Mouse (Mus musculus): ENCODE results near the gene AK157302. TPM values are rescaled to one million over a fixed set of nuclear protein-coding genes. Genes with fewer than 3 reads are reported as not detected.
"Not testable (repeated sequence)": the region's sequence is repeated elsewhere in the genome, so short reads cannot be mapped to it uniquely, and the experiment has no call there.

AK157302 gene
- total RNA-seq (2015), result 0.20 and 0.27 TPM in 2 replicates
- total RNA-seq (2017), result 0.12 and 0.14 TPM in 2 replicates

GRCm38 (mm10) chr13:21495080-21495479 lies at the start of gene AK157302:
Gene AK157302 (plus strand): TSS chr13:21495223.
- no peak for ATAC-seq (replicated peaks; ENCODE audit: poor library complexity)

- no peak for ATAC-seq (replicated peaks; ENCODE audit: poor library complexity)
Measured at GRCm38 (mm10) chr13:21446796-21447195, 48.2 kb upstream of the AK157302 start.

DNA sequence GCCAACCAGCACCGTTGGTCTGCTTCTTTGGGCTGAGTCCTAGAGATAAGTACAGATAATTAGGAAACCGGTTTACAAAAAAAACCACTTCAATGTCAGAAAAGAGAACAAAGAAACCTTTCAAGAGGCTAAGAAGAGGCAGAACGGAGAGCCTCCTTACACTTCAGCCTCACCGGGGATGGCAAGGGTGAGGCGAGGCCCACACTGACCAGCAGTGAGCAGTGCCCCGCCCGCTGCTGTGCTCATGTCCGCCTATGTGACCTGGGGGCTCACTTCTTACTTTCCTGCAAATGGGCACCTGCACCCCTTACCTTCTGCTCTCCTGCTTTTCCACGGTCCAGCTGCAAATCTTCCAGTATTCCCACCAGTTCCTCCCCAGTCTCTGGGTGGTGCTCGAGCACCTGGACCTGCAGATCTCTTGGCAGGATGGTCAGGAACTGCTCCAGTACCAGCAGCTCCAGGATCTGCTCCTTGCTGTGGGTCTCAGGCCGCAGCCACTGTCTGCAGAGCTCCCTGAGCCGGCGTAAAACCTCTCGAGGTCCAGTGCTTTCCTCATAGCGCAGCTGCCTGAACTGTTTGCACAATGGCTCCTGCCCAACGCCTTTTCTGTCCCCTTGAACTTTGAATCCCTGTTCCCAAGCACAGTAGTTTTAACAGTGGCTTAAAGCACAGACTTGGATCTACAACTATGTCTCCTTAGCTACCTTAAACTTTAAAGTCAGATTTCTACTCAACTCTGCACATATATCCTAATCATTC lies 47.0 kb upstream of the AK157302 start:
- ATAC-seq (replicated peaks; ENCODE audit: poor library complexity), result no peak

DNA sequence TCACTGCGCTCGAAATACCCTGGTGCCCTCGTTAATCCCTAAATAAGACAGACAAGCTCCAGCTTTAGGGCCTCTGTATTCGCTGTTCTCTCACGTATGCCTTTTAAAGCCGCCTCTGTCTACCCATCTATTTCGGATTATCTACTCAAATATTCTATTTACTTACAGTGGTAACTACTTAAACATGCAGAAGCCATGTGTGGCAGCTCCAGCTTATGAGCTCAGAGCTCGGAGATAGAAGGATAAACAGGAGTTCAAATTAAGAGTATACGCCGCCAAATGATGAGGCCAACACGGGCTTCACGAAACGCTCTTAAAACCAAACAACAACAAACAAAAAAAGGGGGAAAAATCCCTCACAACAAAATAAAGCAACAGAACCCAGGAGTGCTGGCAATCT lies 42.0 kb upstream of the AK157302 start:
- ATAC-seq (replicated peaks; ENCODE audit: poor library complexity), result 0 out of 2 replicates have a peak, but pooled peaks have one; percentile 2

DNA sequence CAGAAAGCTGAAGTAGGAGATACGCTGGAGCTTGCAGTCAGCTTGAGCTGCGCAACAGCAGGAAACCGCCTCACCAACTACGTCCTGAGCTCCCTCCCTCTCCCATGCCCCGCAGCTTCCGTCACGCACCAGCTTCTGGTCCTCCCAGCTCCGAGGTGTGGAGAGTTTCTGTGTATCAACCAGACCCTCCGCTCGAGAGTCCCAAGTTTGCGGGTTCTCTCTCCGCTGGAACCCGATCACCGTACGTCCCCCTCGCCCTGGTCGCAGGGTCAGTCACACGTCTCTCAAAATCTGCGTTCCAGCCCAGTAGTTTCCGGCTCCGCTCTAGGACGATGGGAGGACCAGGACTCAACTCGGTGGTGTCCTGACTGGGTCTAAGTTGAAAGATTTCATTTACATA lies 41.6 kb upstream of the AK157302 start, which contains the start of gene Zscan26:
Gene Zscan26 (minus strand): TSS at position 282 of the 400 bp plus-strand sequence.
- ATAC-seq (replicated peaks; ENCODE audit: poor library complexity), result peak; percentile 98

DNA sequence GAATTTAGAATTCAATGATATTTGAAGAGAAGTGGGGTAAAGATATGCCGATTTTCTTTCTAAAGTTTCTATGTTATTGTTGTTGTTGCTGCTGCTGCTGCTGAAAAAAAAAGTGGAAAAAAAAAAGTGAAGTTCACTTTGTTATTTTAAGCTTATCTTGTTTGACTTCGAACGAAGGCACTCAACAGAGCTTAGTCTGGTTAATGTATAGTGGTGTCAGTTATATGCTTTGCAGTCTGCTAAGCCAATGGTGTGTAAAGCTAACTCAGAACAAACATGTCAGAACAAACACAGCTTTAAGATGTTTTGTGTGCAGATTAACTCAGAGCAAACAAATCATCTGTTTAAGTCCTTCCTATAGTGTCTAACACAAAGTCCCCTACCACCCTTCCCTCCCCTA lies 40.9 kb upstream of the AK157302 start:
- ATAC-seq (replicated peaks; ENCODE audit: poor library complexity), result no peak

GRCm38 (mm10) chr13:21456347-21456746 lies 38.7 kb upstream of the AK157302 start:
- ATAC-seq (replicated peaks; ENCODE audit: poor library complexity), result no peak

DNA sequence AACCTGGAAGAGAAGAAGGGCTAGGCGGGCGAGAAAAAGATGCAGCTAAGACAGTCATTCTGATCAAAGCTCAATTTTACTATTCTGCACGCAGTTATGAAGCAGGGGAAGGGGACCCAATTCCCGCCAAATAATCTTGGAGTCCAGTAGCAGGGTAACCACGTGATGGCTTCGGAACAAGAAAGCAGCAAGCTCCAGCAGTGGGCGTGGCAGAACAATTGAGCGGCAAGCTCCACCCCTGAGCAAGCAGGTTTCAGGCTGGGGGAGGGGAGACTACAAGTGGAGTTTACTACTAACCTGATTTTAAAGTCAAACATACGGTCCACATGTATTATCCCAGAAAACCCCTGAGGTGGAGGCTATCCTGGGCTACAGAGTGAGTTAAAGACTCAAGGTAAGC lies 32.5 kb upstream of the AK157302 start:
- ATAC-seq (replicated peaks; ENCODE audit: poor library complexity), result not testable (repeated sequence)

DNA sequence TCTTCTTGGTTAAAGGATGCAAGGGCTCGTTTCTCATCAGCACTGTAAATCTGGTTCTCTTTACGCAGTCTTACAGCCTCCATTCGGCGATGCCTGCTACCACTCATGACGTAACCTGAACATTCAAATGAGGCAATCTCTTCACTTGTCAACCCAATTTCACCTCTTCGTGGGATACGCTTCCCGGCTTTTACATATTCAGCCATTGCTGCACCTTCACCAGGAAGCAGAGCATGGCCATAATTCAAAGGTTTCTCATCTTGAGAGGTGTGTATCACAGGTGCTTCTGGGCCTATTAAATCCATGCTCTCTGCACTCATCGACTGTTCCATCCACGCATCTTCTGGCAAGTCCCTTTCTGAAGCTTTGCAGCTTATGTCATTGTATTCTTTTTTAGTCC lies 27.7 kb upstream of the AK157302 start:
- no peak for ATAC-seq (replicated peaks; ENCODE audit: poor library complexity)

DNA sequence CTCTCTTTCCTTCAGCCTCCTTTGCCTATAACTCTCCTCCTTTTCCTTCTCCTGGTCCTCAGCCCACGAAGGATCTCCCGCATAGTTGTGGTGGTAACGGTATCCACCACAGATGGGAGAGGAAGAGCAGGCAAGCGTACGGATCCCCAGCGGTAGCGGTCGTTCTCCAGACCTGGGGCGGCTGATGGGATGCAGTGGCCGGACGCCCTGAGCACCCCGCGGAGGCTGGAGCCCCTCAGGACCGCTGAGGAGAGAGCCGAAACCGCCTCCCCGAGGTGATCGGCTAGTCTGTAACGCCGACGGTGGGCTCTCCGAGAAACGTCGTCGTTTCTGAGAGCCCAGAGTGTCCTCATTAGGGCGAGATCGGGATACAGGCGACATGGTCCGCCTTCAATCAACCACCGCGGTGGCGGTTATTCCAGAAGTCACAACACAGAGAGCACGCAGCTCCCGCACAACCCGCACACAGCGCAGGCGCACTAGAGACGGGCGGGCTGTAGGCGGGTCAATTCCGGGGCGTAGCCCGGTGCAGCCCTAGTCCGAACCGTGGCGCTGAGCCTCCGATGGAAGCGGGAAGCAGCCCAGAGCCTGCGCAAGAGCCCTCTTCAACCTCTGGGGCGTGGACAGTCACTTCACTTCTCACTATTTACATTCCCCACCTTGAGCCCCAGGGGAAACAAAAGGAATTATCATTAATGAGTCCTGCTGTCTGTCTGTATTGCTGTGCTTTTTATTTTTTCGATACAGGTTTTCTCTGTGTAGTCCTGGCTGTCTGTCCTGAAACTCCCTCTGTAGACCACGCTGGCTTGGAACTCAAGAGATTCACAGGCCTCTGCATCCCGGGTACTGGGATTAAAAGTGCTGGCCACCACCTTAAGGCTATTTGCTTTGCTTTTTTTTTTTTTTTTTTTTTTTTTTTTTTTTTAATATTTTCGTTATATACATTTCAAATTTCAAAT lies 26.7 kb upstream of the AK157302 start, which contains the start of gene Nkapl:
Gene Nkapl (minus strand): TSS at position 449 of the 959 bp plus-strand sequence.
- ATAC-seq (replicated peaks; ENCODE audit: poor library complexity), result peak; percentile 96

DNA sequence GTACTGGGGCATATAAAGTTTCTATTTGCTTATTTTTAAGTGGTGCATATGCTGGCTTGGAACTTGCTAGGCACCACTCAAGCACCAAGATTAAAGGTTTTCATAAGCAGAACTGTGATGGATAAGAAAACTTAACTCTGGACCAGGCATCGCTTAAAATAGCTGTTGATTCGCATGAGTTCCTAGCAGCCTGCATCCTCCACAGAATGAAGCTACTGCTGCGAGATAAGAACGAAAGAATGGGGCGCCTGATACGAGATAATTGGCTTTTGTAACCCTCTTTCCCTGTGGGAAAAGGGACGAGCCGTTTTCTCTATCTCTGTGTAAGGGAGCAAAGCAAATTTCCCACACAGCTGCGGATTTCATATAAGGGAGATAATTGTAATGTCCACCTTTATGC lies 25.9 kb upstream of the AK157302 start:
- no peak for ATAC-seq (replicated peaks; ENCODE audit: poor library complexity)

DNA sequence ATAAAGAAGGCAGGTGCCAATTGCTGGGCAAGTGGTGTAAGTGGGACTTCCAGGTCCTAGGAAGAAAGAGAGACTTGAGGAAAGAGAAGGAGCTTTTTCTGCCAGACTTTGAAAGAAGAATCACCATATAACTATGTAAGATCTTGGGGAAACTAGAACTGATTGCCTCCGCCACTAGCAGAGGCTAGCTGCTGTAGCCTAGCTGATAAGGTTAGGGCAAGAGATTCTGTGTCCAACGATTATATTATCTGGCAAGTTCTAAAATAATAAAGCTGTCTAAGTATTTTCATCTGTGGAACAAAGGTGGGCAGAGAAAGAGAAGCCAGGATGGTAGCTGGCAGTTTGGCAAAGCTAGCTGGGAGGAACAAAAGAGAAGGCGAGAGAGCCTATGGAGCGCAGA lies 22.6 kb upstream of the AK157302 start:
- no peak for ATAC-seq (replicated peaks; ENCODE audit: poor library complexity)

- peak; percentile 80 for ATAC-seq (replicated peaks; ENCODE audit: poor library complexity)
Measured at GRCm38 (mm10) chr13:21478759-21479670, 16.0 kb upstream of the AK157302 start, which contains the start of the genes Zkscan4 and Gm10065. Gene Zkscan4 (plus strand): TSS chr13:21478907. Gene Gm10065 (minus strand): TSS chr13:21479441.

GRCm38 (mm10) chr13:21486881-21487280 lies 8.1 kb upstream of the AK157302 start:
- ATAC-seq (replicated peaks; ENCODE audit: poor library complexity), result no peak

DNA sequence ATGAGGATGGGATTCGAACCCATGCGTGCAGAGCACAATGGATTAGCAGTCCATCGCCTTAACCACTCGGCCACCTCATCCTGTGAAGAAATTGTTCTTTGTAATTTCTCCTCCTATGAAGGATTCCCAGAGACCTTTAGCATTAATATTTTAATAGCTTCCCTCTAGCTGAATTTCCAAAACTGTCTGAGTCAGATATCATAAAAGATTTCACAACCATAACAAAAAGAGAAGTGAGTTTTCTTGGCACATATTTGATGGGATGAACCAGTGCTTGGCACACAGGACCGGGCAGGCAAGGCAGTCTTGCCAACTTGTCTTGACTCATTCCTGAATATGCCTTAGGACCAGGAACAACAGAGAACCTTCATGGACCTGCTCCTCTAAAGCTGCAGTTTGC lies 2.2 kb upstream of the AK157302 start:
- ATAC-seq (replicated peaks; ENCODE audit: poor library complexity), result peak; percentile 46; the same call in 1 of the 2 replicates

DNA sequence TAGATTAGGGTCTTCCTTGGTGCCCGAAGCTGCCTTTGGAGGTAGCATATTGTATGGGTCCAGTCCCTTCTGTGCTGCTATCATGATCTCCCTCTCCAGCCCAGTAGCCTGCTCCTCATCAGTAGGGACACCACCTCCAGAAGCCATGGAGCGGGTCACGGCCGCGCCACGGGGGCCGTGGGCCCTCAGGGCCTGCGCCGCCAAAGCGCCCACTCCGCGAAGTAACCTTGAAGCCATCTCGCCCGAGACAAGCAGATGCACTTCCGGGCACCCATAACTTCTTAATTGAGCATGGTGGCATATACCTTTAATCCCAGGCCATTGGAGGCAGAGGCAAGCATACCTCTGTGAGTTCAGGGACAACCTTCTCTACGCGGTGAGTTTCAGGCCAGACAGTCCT lies 6.2 kb downstream of the AK157302 start, which contains the start of gene Gm11273:
Gene Gm11273 (minus strand): TSS at position 237 of the 400 bp plus-strand sequence.
- ATAC-seq (replicated peaks; ENCODE audit: poor library complexity), result not testable (repeated sequence)

DNA sequence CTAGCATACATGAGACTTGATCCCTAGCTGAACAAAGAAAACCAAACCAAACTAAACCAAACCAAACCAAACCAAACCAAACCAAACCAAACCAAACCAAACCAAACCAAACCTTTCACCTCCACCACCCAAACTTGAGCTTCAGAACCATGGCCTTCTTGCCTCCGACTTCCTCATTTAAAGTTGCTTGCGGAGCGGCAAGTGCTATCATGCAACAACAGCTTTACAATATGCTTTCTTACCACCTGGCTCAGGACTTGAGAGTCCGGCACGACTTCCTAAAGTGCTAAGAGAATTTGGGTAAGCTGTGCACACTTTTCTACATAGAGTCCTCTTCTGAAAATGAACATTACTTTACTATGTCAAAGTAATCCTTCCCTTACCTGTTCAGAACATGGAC lies 7.3 kb downstream of the AK157302 start:
- ATAC-seq (replicated peaks; ENCODE audit: poor library complexity), result no peak

DNA sequence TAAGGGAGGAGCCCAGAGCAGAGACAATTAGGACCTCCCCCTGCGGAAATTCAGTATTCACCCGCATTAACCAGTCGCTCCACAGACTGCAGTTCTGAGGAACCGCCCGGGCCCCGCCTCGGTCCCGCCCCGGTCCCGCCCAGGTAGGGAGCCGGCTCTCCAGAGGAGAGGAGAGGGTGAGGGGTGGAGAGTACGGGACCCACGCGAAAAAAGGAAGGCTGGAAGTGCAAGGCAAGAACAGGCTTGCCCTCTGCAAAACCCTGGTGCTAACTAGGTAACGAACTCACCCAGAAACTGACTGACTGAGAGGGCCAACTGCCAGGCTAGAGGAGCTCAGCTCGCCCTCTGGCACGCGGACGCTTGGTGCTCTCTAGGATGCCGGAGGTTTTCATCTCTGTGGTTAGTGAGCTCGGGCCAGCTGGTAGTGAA lies 11.2 kb downstream of the AK157302 start:
- ATAC-seq (replicated peaks; ENCODE audit: poor library complexity), result peak; percentile 99

DNA sequence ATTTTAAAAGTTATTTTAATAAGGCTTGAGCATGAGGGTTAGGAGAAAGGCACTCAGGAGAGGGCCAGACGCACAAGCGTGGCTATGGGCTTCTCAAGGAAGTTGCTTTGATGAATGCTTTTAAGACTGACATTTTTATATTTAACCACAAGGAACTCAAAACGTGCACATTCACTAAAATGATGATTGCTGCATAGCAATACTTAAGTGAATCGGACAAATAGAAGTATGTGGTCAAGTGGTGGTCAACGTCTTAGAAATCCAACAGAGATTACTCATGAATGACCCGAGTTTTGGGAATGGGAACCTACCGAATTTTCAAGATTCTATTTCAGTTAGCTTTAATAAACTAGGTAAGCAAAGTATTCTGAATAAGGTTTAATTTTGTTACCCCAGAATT lies 35.1 kb downstream of the AK157302 start:
- no peak for ATAC-seq (replicated peaks; ENCODE audit: poor library complexity)

- peak; percentile 100 for ATAC-seq (replicated peaks; ENCODE audit: poor library complexity)
Measured at GRCm38 (mm10) chr13:21530781-21531201, 35.8 kb downstream of the AK157302 start, which contains the start of gene Zkscan8. Gene Zkscan8 (minus strand): TSS chr13:21531120.

Data from megakaryocyte progenitor cell, adult 5-6 weeks (primary cell).